In the genomic region with DNA sequence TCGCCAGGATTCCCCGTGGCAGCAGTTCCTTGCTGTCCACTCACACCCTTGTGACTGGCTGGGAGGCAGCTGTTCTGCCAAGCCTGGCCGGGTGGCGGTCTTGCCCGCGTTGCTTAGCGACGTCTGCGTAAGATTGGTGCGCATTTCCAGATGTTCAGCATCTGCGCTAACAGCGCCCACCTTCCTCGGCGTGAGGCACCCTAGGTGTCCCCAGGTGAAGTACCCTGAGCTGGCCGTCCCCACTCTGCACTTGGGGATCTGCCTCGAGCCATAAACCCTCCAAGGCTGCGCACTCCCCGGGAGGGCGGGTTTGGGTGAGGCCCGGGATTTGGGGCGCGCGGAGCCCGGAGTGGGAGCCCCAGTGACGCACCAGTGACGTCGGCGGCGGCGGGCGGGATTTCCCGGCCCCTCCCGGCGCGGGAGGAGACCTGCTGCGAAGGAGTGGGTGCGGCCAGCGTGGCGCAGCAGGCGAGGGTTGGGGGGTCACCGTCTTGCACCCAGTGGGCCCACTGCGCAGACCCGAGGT, we compare ENCODE assay signal across 8 mouse cellular contexts. TPM values are rescaled to one million over a fixed set of nuclear protein-coding genes. Genes with fewer than 3 reads are reported as not detected.
DNase-seq lines count a peak whose midpoint lies in the region; ATAC-seq and TF ChIP-seq lines count a peak whose summit lies in the region.

A gene (plus strand): TSS at position 166 of the 526 bp plus-strand sequence.

- peak; percentile 46; the same call in 1 of the 2 replicates for ATAC-seq in embryonic facial prominence, embryonic 15.5 days (ENCODE audit: insufficient number of reproducible peaks, low FRiP score, low TSS enrichment, low read depth)
- ATAC-seq in heart, embryonic 14.5 days (ENCODE audit: insufficient number of reproducible peaks, insufficient read depth, low FRiP score, low read depth) = peak; percentile 30; the same call in 1 of the 2 replicates
- peak; percentile 33; the same call in 1 of the 2 replicates for ATAC-seq in liver, embryonic 14.5 days (ENCODE audit: insufficient read depth)

- peak within 1 kb of the TSS; percentile 98 for H3K4me2 ChIP-seq in embryonic facial prominence, embryonic 15.5 days (replicated peaks)
- peak within 1 kb of the TSS; percentile 79 for H3K4me2 ChIP-seq in heart, embryonic 14.5 days (ENCODE audit: low read length)
- H3K4me2 ChIP-seq in liver, embryonic 14.5 days (ENCODE audit: low read depth) = peak within 1 kb of the TSS; percentile 63

- peak within 1 kb of the TSS; percentile 56 for H3K4me3 ChIP-seq in embryonic facial prominence, embryonic 15.5 days (replicated peaks)
- H3K4me3 ChIP-seq in heart, embryonic 14.5 days (ENCODE audit: control insufficient read depth in 1 of 2, insufficient read depth in 1 of 2, low read depth in 1 of 2, low read length in 2 of 2) = peak within 1 kb of the TSS; percentile 39 to 47
- peak within 1 kb of the TSS; percentile 2 to 45; a peak in 2 of 4 replicates for H3K4me3 ChIP-seq in liver, embryonic 14.5 days (ENCODE audit: insufficient read depth in 1 of 2, low read depth in 2 of 2, low read length in 2 of 2)

- DNase-seq in B cell, adult 2 months = peak; percentile 76 to 77
- peak; percentile 60 to 86 for DNase-seq in adrenal gland, adult (ENCODE audit: inconsistent age in 2 of 2, low spot score in 1 of 2)
- peak; percentile 3 to 45 for DNase-seq in kidney, postnatal 36 days
- DNase-seq in liver, embryonic 14.5 days (ENCODE audit: low read depth in 3 of 3, low spot score in 3 of 3) = no peak
- peak; percentile 60 to 63 for DNase-seq in natural killer cell, adult 2 months (ENCODE audit: low spot score in 2 of 2)
- DNase-seq in thymus, adult 18-20 months = peak; percentile 22 to 32

- H3K27ac ChIP-seq in embryonic facial prominence, embryonic 15.5 days (replicated peaks) = no peak within 1 kb of the TSS
- no peak within 1 kb of the TSS for H3K27ac ChIP-seq in heart, embryonic 14.5 days (replicated peaks in 1 of 2; ENCODE audit: control insufficient read depth in 1 of 2, insufficient read depth in 1 of 2, low read depth in 2 of 2, low read length in 2 of 2)
- H3K27ac ChIP-seq in liver, embryonic 14.5 days = no peak within 1 kb of the TSS

- H3K27me3 ChIP-seq in embryonic facial prominence, embryonic 15.5 days = peaks cover 39% of the 10 kb centered on the region
- peaks cover 46% of the 10 kb centered on the region for H3K27me3 ChIP-seq in heart, embryonic 14.5 days (ENCODE audit: control insufficient read depth, insufficient read depth, low read length)
- peaks cover 32% of the 10 kb centered on the region for H3K27me3 ChIP-seq in liver, embryonic 14.5 days (ENCODE audit: control insufficient read depth, insufficient read depth, low read length)

- under 1% methylated on average over 43 of the region's 43 CpGs for WGBS in embryonic facial prominence, embryonic 15.5 days
- WGBS in heart, embryonic 14.5 days = under 1% methylated on average over 31 of the region's 43 CpGs
- WGBS in liver, embryonic 14.5 days (ENCODE audit: insufficient replicate concordance) = under 1% methylated on average over 41 of the region's 43 CpGs

- H3K9me3 ChIP-seq in embryonic facial prominence, embryonic 15.5 days (replicated peaks) = no peaks in the 10 kb centered on the region
- H3K9me3 ChIP-seq in heart, embryonic 14.5 days (ENCODE audit: control insufficient read depth, low read length) = no peaks in the 10 kb centered on the region
- no peaks in the 10 kb centered on the region for H3K9me3 ChIP-seq in liver, embryonic 14.5 days (ENCODE audit: control insufficient read depth, low read length)

- TF ChIP-seq CTCF in liver, embryonic 14.5 days (IDR thresholded peaks at IDR 0.05; ENCODE audit: low read depth) = no peak

- no peaks in the 10 kb centered on the region for H3K36me3 ChIP-seq in embryonic facial prominence, embryonic 15.5 days
- H3K36me3 ChIP-seq in heart, embryonic 14.5 days (ENCODE audit: control insufficient read depth, insufficient read depth, low read length) = no peaks in the 10 kb centered on the region
- H3K36me3 ChIP-seq in liver, embryonic 14.5 days (replicated peaks; ENCODE audit: control insufficient read depth, insufficient read depth, low read depth) = no peaks in the 10 kb centered on the region

- peaks cover 21% of the 10 kb centered on the region for H3K4me1 ChIP-seq in embryonic facial prominence, embryonic 15.5 days
- peaks cover 7 to 19% of the 10 kb centered on the region in 2 experiments; a peak in 3 of 4 replicates for H3K4me1 ChIP-seq in heart, embryonic 14.5 days (ENCODE audit: control insufficient read depth in 2 of 2, insufficient read depth in 2 of 2, low read length in 2 of 2)
- H3K4me1 ChIP-seq in liver, embryonic 14.5 days (replicated peaks; ENCODE audit: control insufficient read depth in 2 of 2, insufficient read depth in 2 of 2, low read length in 1 of 2) = no peaks in the 10 kb centered on the region

- TF ChIP-seq EP300 in liver, embryonic 14.5 days (IDR thresholded peaks at IDR 0.05; ENCODE audit: low read depth) = no peak

- H3K9ac ChIP-seq in embryonic facial prominence, embryonic 15.5 days = peak within 1 kb of the TSS; percentile 37
- peak within 1 kb of the TSS; percentile 3; the same call in 1 of the 2 replicates for H3K9ac ChIP-seq in heart, embryonic 14.5 days (ENCODE audit: low read length)
- no peak within 1 kb of the TSS for H3K9ac ChIP-seq in liver, embryonic 14.5 days (replicated peaks)

RNA-seq across cellular contexts. Expression of the gene that starts here (rescaled TPM):
- 14.3 and 17.2 TPM in 2 replicates for polyA plus RNA-seq in embryonic facial prominence, embryonic 15.5 days (2015; fragmentation: Nextera tagmentation; extraction: Ambion mirVana)
- polyA plus RNA-seq in heart, embryonic 14.5 days (2014; fragmentation: Nextera tagmentation; extraction: Ambion mirVana) = 0.39 and 0.57 TPM in 2 replicates
- polyA plus RNA-seq in liver, embryonic 14.5 days (2012; rRNA removed) = 0.02 and 0.04 TPM in 2 replicates
- polyA plus RNA-seq in liver, embryonic 14.5 days (2014; fragmentation: Nextera tagmentation; extraction: Ambion mirVana) = not detected in 2 replicates

Comparison
In these comparisons a context has a peak if more than half of its experiments do, and no peak if none do; other contexts are left out.
1. Peak in ATAC-seq, H3K4me3 ChIP-seq, H3K9ac ChIP-seq and H3K4me2 ChIP-seq in heart, embryonic 14.5 days; RNA of the gene not detected or under 1 TPM.
2. Peak in ATAC-seq, H3K4me3 ChIP-seq and H3K4me2 ChIP-seq in liver, embryonic 14.5 days; RNA of the gene not detected or under 1 TPM.
3. DNase-seq: peak in B cell, adult 2 months (2 of 2), adrenal gland, adult (2 of 2), kidney, postnatal 36 days (2 of 2), natural killer cell, adult 2 months (2 of 2) and thymus, adult 18-20 months (2 of 2); none in liver, embryonic 14.5 days (0 of 3).
4. Peak in every context shown above with its lines, with median percentiles within 50 percentile points of each other: ATAC-seq, H3K4me2 ChIP-seq and H3K4me3 ChIP-seq.